Mouse (Mus musculus) small intestine, adult 2 months (tissue): ENCODE results near the gene Rps6kl1.

ENCODE experiments used
- CTCF ChIP-seq: fragments of 200-500 bp; IDR thresholded peaks from 2 replicates; pipeline ENCODE4 v1.5.1; 2012; ENCODE audit warnings: low read depth, mild to moderate bottlenecking, control low read depth, inconsistent platforms, low read length, moderate library complexity, mixed read lengths; ENCODE audit not compliant: insufficient replicate concordance, insufficient read length; ENCODE audit errors: extremely low read depth
- POLR2A ChIP-seq: fragments of 200-500 bp; IDR thresholded peaks from 2 replicates; pipeline ENCODE4 v1.6.1; 2012; ENCODE audit warnings: low read depth, mild to moderate bottlenecking, control low read depth, inconsistent platforms, low read length, moderate library complexity

DNA sequence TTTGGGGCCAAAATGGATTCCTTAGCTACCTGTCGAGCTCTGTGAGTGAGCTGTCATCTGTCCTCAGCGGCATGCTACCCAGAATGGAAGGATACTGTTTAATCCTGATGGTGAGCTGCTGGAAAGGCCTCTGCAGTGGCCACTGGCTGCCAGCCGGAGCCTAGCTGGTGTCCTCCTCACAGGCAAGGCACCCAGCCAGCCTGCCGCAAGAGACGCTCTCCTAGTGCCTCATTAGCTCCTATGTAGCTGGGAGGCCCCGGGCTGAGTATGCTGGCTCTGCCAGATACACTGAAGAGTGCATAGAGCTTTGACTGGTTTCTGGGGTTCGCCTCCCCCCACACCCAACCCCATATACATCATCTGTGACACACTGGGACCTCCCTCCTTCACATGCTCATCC is 23.0 kb upstream of the Rps6kl1 start:
- no peak for TF ChIP-seq CTCF
- TF ChIP-seq POLR2A = no peak
